Mouse (Mus musculus) myocyte (in vitro differentiated cells): ENCODE data around the gene Gns. TPM values are rescaled to one million over a fixed set of nuclear protein-coding genes. Genes with fewer than 3 reads are reported as not detected.

Experiments
- H3K27me3 ChIP-seq: one replicate; pipeline ENCODE4 v1.6.1; 2011; ENCODE audit not compliant: control insufficient read depth, insufficient read depth, insufficient read length
- H3K36me3 ChIP-seq: one replicate; pipeline ENCODE4 v1.6.1; 2011; ENCODE audit not compliant: control insufficient read depth, insufficient read depth
- H3K4me2 ChIP-seq: one replicate; pipeline ENCODE4 v1.6.1; 2011; ENCODE audit warnings: low read depth, control low read depth
- H3K4me3 ChIP-seq: one replicate; pipeline ENCODE4 v1.5.1; 2011; ENCODE audit warnings: mild to moderate bottlenecking, control low read depth, moderate library complexity
- H3K79me2 ChIP-seq: one replicate; pipeline ENCODE4 v1.6.1; 2011; ENCODE audit not compliant: control insufficient read depth, insufficient read depth
- H3ac ChIP-seq: one replicate; pipeline ENCODE4 v1.6.1; 2011; ENCODE audit not compliant: control insufficient read depth, insufficient read length
- CEBPB ChIP-seq: IDR thresholded peaks from 2 replicates; pipeline ENCODE4 v1.6.1; 2011; ENCODE audit warnings: mild to moderate bottlenecking, moderate library complexity; ENCODE audit not compliant: poor library complexity, insufficient read depth, severe bottlenecking
- E2F4 ChIP-seq: IDR thresholded peaks from one replicate; pipeline ENCODE4 v1.6.1; 2011; ENCODE audit warnings: mild to moderate bottlenecking, control low read depth, moderate library complexity; ENCODE audit not compliant: insufficient read depth
- MAX ChIP-seq: IDR thresholded peaks from one replicate; pipeline ENCODE4 v1.6.1; 2011; ENCODE audit warnings: low read depth, mild to moderate bottlenecking, control low read depth
- MYOD1 ChIP-seq, 3 experiments: IDR thresholded peaks; one replicate each; pipeline ENCODE4 v1.6.1; 2011; ENCODE audit warnings: control low read depth in 2 of 3, low read depth in 2 of 3, mild to moderate bottlenecking in 2 of 3, moderate library complexity in 1 of 3; ENCODE audit not compliant: insufficient read length in 2 of 3, control insufficient read depth in 1 of 3
- MYOG ChIP-seq, 3 experiments: IDR thresholded peaks; one replicate each; pipeline ENCODE4 v1.6.1; 2011; ENCODE audit warnings: control low read depth in 2 of 3, low read depth in 2 of 3, mild to moderate bottlenecking in 2 of 3; ENCODE audit not compliant: insufficient read length in 2 of 3, control insufficient read depth in 1 of 3, insufficient read depth in 1 of 3
- POLR2A ChIP-seq: IDR thresholded peaks from one replicate; pipeline ENCODE4 v1.6.1; 2011; ENCODE audit warnings: low read depth, mild to moderate bottlenecking, control low read depth, moderate library complexity; ENCODE audit not compliant: insufficient read length
- POLR2AphosphoS2 ChIP-seq: IDR thresholded peaks from one replicate; pipeline ENCODE4 v1.6.1; 2011; ENCODE audit warnings: low read depth, control low read depth; ENCODE audit not compliant: insufficient read length
- REST ChIP-seq: IDR thresholded peaks from one replicate; pipeline ENCODE4 v1.6.1; 2011; ENCODE audit warnings: mild to moderate bottlenecking, control low read depth, moderate library complexity; ENCODE audit not compliant: insufficient read depth, insufficient read length
- SRF ChIP-seq: IDR thresholded peaks from one replicate; pipeline ENCODE4 v1.6.1; 2011; ENCODE audit warnings: low read depth; ENCODE audit not compliant: control insufficient read depth, insufficient read length
- TCF12 ChIP-seq: IDR thresholded peaks from one replicate; pipeline ENCODE4 v1.6.1; 2011; ENCODE audit warnings: mild to moderate bottlenecking, control low read depth; ENCODE audit not compliant: poor library complexity, insufficient read depth, severe bottlenecking
- TCF3 ChIP-seq: IDR thresholded peaks from one replicate; pipeline ENCODE4 v1.6.1; 2011; ENCODE audit warnings: low read depth, control low read depth; ENCODE audit not compliant: insufficient read length
- USF1 ChIP-seq: IDR thresholded peaks from one replicate; pipeline ENCODE4 v1.6.1; 2011; ENCODE audit warnings: low read depth, mild to moderate bottlenecking, control low read depth, moderate library complexity
- polyA plus RNA-seq: library from polyadenylated mRNA; unstranded; fragments of >200 nt; fragmentation: generic; extraction: Trizol; gene quantifications from one replicate; pipeline ENCODE4 v1.2.1, GENCODE M21; 2012; ENCODE audit warnings: missing spikeins

The Gns gene
- polyA plus RNA-seq, 1 experiment: 81.4 TPM

DNA sequence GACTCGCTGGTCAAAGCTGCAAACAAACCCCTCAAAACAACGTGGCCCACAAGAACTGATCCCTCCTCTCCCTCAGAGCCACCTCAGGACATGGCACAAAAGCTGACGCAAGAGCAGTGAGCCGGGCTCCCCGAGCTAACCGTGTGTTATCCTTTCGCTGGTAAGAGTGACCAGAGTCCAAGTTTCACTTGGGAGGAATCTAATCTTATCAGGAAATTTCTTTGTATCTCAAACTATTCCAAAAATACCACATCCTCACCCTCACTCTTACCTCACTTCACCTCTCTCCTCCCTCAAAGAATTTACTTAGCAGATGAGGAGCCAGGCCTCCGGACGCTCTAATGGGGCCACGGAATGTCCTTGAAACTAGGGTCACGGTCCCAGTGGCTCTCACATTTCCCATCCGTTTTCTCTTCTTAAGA lies 74.4 kb downstream of the Gns start:
- Histone ChIP-seq H3K4me2 (no peak overlapping the region), H3K4me3 (no peak overlapping the region), H3K36me3 (no peaks in the 10 kb centered on the region), H3K27me3 (no peaks in the 10 kb centered on the region), H3K79me2 (peaks cover under 1% of the 10 kb centered on the region), H3ac (no peak overlapping the region)
- no peak for TF ChIP-seq USF1
- TF ChIP-seq E2F4: no peak
- TF ChIP-seq MAX: no peak
- TF ChIP-seq TCF3: no peak
- TF ChIP-seq POLR2A: no peak
- no peak for TF ChIP-seq POLR2AphosphoS2
- no peak for TF ChIP-seq MYOG (IDR thresholded peaks at IDR 0.05; ENCODE audit: control insufficient read depth in 1 of 3, insufficient read depth in 1 of 3, insufficient read length in 2 of 3, low read depth in 2 of 3)
- no peak for TF ChIP-seq CEBPB
- TF ChIP-seq TCF12: no peak
- no peak for TF ChIP-seq REST
- TF ChIP-seq SRF: no peak
- TF ChIP-seq MYOD1 (IDR thresholded peaks at IDR 0.05; ENCODE audit: control insufficient read depth in 1 of 3, insufficient read length in 2 of 3, low read depth in 2 of 3): no peak

DNA sequence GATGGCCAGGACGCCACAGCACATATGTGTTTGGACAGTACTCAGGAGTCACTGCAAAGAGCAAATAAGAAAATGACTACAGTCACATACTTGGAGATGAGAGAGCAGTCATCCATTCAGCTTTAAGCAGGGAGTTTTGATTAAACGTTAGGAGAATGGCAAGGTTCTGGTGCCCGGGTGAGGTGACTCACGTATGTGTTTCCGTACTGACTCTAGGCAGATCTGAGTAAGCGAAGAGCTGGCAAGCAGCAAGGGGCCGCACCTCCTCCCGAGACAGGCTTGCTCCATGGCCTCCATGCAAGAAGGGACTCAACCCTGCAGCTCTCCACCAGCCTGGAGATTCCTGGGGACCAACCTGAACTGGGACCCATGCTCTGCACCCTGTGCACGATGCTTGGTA lies 78.9 kb downstream of the Gns start:
- H3K79me2 ChIP-seq: peaks cover 10% of the 10 kb centered on the region
- H3K27me3 ChIP-seq: no peaks in the 10 kb centered on the region
- H3K36me3 ChIP-seq: no peaks in the 10 kb centered on the region
- TF ChIP-seq MYOD1 (IDR thresholded peaks at IDR 0.05; ENCODE audit: control insufficient read depth in 1 of 3, insufficient read length in 2 of 3, low read depth in 2 of 3) (no peak), CEBPB (no peak), SRF (no peak), POLR2A (no peak), MYOG (IDR thresholded peaks at IDR 0.05; ENCODE audit: control insufficient read depth in 1 of 3, insufficient read depth in 1 of 3, insufficient read length in 2 of 3, low read depth in 2 of 3) (no peak), E2F4 (no peak)
- H3K4me2 ChIP-seq: no peak overlapping the region
- no peak overlapping the region for H3ac ChIP-seq
- no peak overlapping the region for H3K4me3 ChIP-seq

DNA sequence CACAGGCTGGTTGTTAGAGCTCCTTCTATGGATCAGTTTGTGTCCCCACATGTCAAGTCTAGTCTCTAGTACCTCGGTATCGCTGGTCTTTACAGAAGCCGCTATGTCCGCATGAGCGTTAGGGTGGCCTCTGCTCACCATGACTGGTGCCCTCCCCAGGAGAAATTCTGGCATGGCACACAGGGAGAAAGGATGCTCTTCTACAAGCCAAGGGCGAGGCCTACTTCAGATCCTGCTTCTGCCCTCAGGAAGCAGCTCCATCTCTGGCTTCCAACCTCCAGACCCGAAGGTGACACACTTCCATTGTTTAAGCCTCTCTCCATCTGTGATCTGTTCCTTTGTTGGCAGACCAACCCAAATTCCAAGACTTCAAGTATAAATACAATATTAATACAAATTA lies 79.3 kb downstream of the Gns start:
- Histone ChIP-seq H3K4me2 (no peak overlapping the region), H3K79me2 (peaks cover 10% of the 10 kb centered on the region), H3K27me3 (no peaks in the 10 kb centered on the region), H3ac (no peak overlapping the region), H3K4me3 (no peak overlapping the region), H3K36me3 (no peaks in the 10 kb centered on the region)
- TF ChIP-seq REST (no peak), USF1 (no peak), TCF3 (no peak), TCF12 (no peak), MYOG (IDR thresholded peaks at IDR 0.05; ENCODE audit: control insufficient read depth in 1 of 3, insufficient read depth in 1 of 3, insufficient read length in 2 of 3, low read depth in 2 of 3) (no peak), MYOD1 (IDR thresholded peaks at IDR 0.05; ENCODE audit: control insufficient read depth in 1 of 3, insufficient read length in 2 of 3, low read depth in 2 of 3) (no peak), POLR2A (no peak), SRF (no peak), CEBPB (no peak), MAX (no peak), E2F4 (no peak), POLR2AphosphoS2 (no peak)

DNA sequence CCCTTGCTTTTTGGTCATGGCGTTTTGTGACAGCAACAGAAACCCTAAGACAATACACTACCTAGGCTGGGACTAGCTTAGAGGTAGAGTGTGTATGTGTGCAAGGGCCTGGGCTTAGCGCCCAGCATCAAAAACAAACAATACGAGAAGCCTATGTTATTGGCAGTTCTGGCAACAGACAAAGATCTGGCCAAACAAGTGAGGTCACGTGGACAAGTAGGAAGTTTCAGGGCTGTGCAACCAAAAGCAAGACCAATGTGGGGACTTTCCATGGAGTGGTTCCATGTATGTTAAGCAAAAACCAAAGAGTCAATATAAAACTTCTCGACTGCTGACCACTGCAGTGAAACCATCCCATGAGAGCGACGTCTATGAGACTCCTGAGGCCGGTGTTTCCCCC lies 80.9 kb downstream of the Gns start:
- TF ChIP-seq POLR2A (no peak), TCF12 (no peak), POLR2AphosphoS2 (no peak), USF1 (no peak), TCF3 (no peak), MYOG (IDR thresholded peaks at IDR 0.05; ENCODE audit: control insufficient read depth in 1 of 3, insufficient read depth in 1 of 3, insufficient read length in 2 of 3, low read depth in 2 of 3) (no peak), SRF (no peak), E2F4 (no peak), REST (no peak), CEBPB (no peak), MAX (no peak), MYOD1 (IDR thresholded peaks at IDR 0.05; ENCODE audit: control insufficient read depth in 1 of 3, insufficient read length in 2 of 3, low read depth in 2 of 3) (no peak)
- Histone ChIP-seq H3K36me3 (no peaks in the 10 kb centered on the region), H3K27me3 (no peaks in the 10 kb centered on the region), H3K4me3 (no peak overlapping the region), H3K4me2 (no peak overlapping the region), H3K79me2 (peaks cover 16% of the 10 kb centered on the region), H3ac (no peak overlapping the region)

Other genes starting within 250 kb of the Gns start
- gene Tbc1d30, start 13.8 kb upstream of the Gns start, polyA plus RNA-seq: not detected
- 32.3 TPM for gene Rassf3, start 111.3 kb downstream of the Gns start, polyA plus RNA-seq
- gene Tbk1, start 221.7 kb downstream of the Gns start, polyA plus RNA-seq: 9.0 TPM